In the genomic region with DNA sequence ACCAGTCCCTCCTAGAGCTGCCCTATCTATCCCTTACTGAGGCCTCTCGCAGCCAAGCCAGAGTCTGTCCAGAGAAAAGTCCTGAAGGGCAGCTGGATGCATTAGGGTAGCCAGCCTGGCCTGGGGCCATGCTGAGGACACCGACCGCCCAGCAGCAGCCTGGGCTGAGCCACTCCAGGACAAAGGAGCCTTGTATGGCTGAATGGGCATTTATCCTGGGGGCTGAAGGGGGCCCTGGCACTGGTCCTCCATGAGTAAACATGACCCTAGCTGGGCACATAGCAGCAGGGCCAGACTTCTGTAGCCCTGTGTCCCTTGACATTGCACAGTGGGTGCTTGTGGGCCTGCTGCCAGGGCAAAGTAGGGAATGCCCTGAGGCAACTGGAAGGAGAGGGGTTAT, we compare ENCODE assay signal across 8 mouse cellular contexts. TPM values are rescaled to one million over a fixed set of nuclear protein-coding genes. Genes with fewer than 3 reads are reported as not detected.
DNase-seq lines count a peak whose midpoint lies in the region; ATAC-seq and TF ChIP-seq lines count a peak whose summit lies in the region.
"Had no signal": no experiment of that assay in that cellular context is flagged by ENCODE, and none has a peak within 500 bp of the region (broad histone marks: within the 10 kb centered on the region; RNA-seq: fewer than 3 reads in every experiment).

No protein-coding gene starts in this region.

- H3K9ac ChIP-seq in lung, postnatal 0 days (replicated peaks; ENCODE audit: low read depth), result no peak overlapping the region
- H3K9ac ChIP-seq in forebrain, embryonic 13.5 days, result peak overlapping the region; percentile 26; the same call in 1 of the 2 replicates
- peak overlapping the region; percentile 38; the same call in 1 of the 2 replicates for H3K9ac ChIP-seq in neural tube, embryonic 13.5 days

- no peak for DNase-seq in lung, postnatal 0 days (ENCODE audit: low spot score)
- no peak for DNase-seq in lung, postnatal 36 days
- DNase-seq in left cerebral cortex, adult 18-20 months (ENCODE audit: low spot score in 2 of 2), result peak; percentile 45 to 50
- no peak for DNase-seq in adrenal gland, postnatal 14 days

- 44% methylated on average over 3 of the region's 3 CpGs for WGBS in lung, postnatal 0 days
- WGBS in forebrain, embryonic 13.5 days, result 28% methylated on average over 3 of the region's 3 CpGs
- WGBS in neural tube, embryonic 13.5 days, result 32% methylated on average over 3 of the region's 3 CpGs

- no peak overlapping the region for H3K4me3 ChIP-seq in lung, postnatal 0 days (ENCODE audit: low read depth, low read length)
- no peak overlapping the region for H3K4me3 ChIP-seq in forebrain, embryonic 13.5 days
- no peak overlapping the region for H3K4me3 ChIP-seq in neural tube, embryonic 13.5 days
- H3K4me3 ChIP-seq: heart, adult 2 months had no signal

- 0 out of 2 replicates have a peak, but pooled peaks cover 5% of the 10 kb centered on the region for H3K36me3 ChIP-seq in lung, postnatal 0 days (ENCODE audit: insufficient read depth, low read length)
- peaks cover 37% of the 10 kb centered on the region for H3K36me3 ChIP-seq in forebrain, embryonic 13.5 days (ENCODE audit: poor library complexity, severe bottlenecking)
- peaks cover 14% of the 10 kb centered on the region for H3K36me3 ChIP-seq in neural tube, embryonic 13.5 days

- no peaks in the 10 kb centered on the region for H3K27me3 ChIP-seq in lung, postnatal 0 days (replicated peaks; ENCODE audit: insufficient read depth, low read length)
- no peaks in the 10 kb centered on the region for H3K27me3 ChIP-seq in forebrain, embryonic 13.5 days
- H3K27me3 ChIP-seq in neural tube, embryonic 13.5 days, result no peaks in the 10 kb centered on the region

- no peak for TF ChIP-seq EP300 in lung, postnatal 0 days (IDR thresholded peaks at IDR 0.05)

- peak; percentile 16; the same call in 1 of the 2 replicates for ATAC-seq in lung, postnatal 0 days
- ATAC-seq in forebrain, embryonic 13.5 days, result peak; percentile 63
- ATAC-seq in neural tube, embryonic 13.5 days (ENCODE audit: low read depth), result peak; percentile 70
- ATAC-seq in CD4-positive, CD25-positive, alpha-beta regulatory T cell, adult 4 months, result no peak

- H3K27ac ChIP-seq in lung, postnatal 0 days (ENCODE audit: low read length), result no peak overlapping the region
- H3K27ac ChIP-seq in forebrain, embryonic 13.5 days, result peak overlapping the region; percentile 33; the same call in 1 of the 2 replicates
- H3K27ac ChIP-seq in neural tube, embryonic 13.5 days (replicated peaks), result no peak overlapping the region; the same call in 1 of the 2 replicates
- H3K27ac ChIP-seq: heart, adult 2 months had no signal

- H3K9me3 ChIP-seq in lung, postnatal 0 days (ENCODE audit: low read length), result no peaks in the 10 kb centered on the region
- H3K9me3 ChIP-seq in forebrain, embryonic 13.5 days (replicated peaks), result no peaks in the 10 kb centered on the region
- H3K9me3 ChIP-seq in neural tube, embryonic 13.5 days, result no peaks in the 10 kb centered on the region

- no peak overlapping the region for H3K4me2 ChIP-seq in lung, postnatal 0 days (replicated peaks; ENCODE audit: low read depth, low read length)
- no peak overlapping the region for H3K4me2 ChIP-seq in forebrain, embryonic 13.5 days
- no peak overlapping the region for H3K4me2 ChIP-seq in neural tube, embryonic 13.5 days

- no peak for TF ChIP-seq CTCF in lung, postnatal 0 days (IDR thresholded peaks at IDR 0.05)

- H3K4me1 ChIP-seq in lung, postnatal 0 days (ENCODE audit: insufficient read depth, low read depth, low read length), result no peaks in the 10 kb centered on the region
- peaks cover 13% of the 10 kb centered on the region for H3K4me1 ChIP-seq in forebrain, embryonic 13.5 days
- H3K4me1 ChIP-seq in neural tube, embryonic 13.5 days (replicated peaks), result peaks cover 13% of the 10 kb centered on the region

RNA-seq across cellular contexts. Expression of gene Tmem129, which starts 16.2 kb away (rescaled TPM):
- polyA plus RNA-seq in lung, postnatal 0 days (2015; fragmentation: Nextera tagmentation; extraction: Ambion mirVana), result 22.5 and 25.1 TPM in 2 replicates
- polyA plus RNA-seq in forebrain, embryonic 13.5 days (2015; fragmentation: Nextera tagmentation; extraction: Ambion mirVana), result 33.0 and 37.8 TPM in 2 replicates
- total RNA-seq in left cerebral cortex, adult 18-20 months (2021), result 10 to 100 TPM; 26.8 to 28.0 TPM
- polyA plus RNA-seq in neural tube, embryonic 13.5 days (2015; fragmentation: Nextera tagmentation; extraction: Ambion mirVana), result 24.7 and 27.6 TPM in 2 replicates
- 10 to 100 TPM; 33.7 to 42.9 TPM for polyA plus RNA-seq in CD4-positive, CD25-positive, alpha-beta regulatory T cell, adult 4 months (2017; shearing (Covaris generic))
- total RNA-seq in adrenal gland, postnatal 14 days (2021), result 20.0 and 25.1 TPM in 2 replicates

RNA-seq across cellular contexts. Expression of gene Tacc3, which starts 16.5 kb away (rescaled TPM):
- 12.5 and 14.5 TPM in 2 replicates for polyA plus RNA-seq in lung, postnatal 0 days (2015; fragmentation: Nextera tagmentation; extraction: Ambion mirVana)
- 189 and 190 TPM in 2 replicates for polyA plus RNA-seq in forebrain, embryonic 13.5 days (2015; fragmentation: Nextera tagmentation; extraction: Ambion mirVana)
- total RNA-seq in left cerebral cortex, adult 18-20 months (2021), result 1 to 10 TPM; 4.2 to 6.5 TPM
- 40.7 and 46.3 TPM in 2 replicates for polyA plus RNA-seq in neural tube, embryonic 13.5 days (2015; fragmentation: Nextera tagmentation; extraction: Ambion mirVana)
- 10 to 100 TPM; 18.2 to 32.2 TPM for polyA plus RNA-seq in CD4-positive, CD25-positive, alpha-beta regulatory T cell, adult 4 months (2017; shearing (Covaris generic))
- 16.8 and 23.8 TPM in 2 replicates for total RNA-seq in adrenal gland, postnatal 14 days (2021)

RNA-seq across cellular contexts. Expression of gene Slbp, which starts 22.1 kb away (rescaled TPM):
- polyA plus RNA-seq in lung, postnatal 0 days (2015; fragmentation: Nextera tagmentation; extraction: Ambion mirVana), result 81.2 and 85.6 TPM in 2 replicates
- 222 and 225 TPM in 2 replicates for polyA plus RNA-seq in forebrain, embryonic 13.5 days (2015; fragmentation: Nextera tagmentation; extraction: Ambion mirVana)
- 10 to 100 TPM; 26.1 to 28.3 TPM for total RNA-seq in left cerebral cortex, adult 18-20 months (2021)
- polyA plus RNA-seq in neural tube, embryonic 13.5 days (2015; fragmentation: Nextera tagmentation; extraction: Ambion mirVana), result 113 and 132 TPM in 2 replicates
- 100 to 1,000 TPM; 123 to 141 TPM for polyA plus RNA-seq in CD4-positive, CD25-positive, alpha-beta regulatory T cell, adult 4 months (2017; shearing (Covaris generic))
- total RNA-seq in adrenal gland, postnatal 14 days (2021), result 53.5 and 61.1 TPM in 2 replicates

RNA-seq across cellular contexts. Expression of gene Gm9903, which starts 44.7 kb away (rescaled TPM):
- 0.37 and 0.41 TPM in 2 replicates for polyA plus RNA-seq in lung, postnatal 0 days (2015; fragmentation: Nextera tagmentation; extraction: Ambion mirVana)
- 0.55 and 0.61 TPM in 2 replicates for polyA plus RNA-seq in forebrain, embryonic 13.5 days (2015; fragmentation: Nextera tagmentation; extraction: Ambion mirVana)
- 1 to 10 TPM in 1 of 2 experiments, under 1 TPM in 1; 0.67 to 1.1 TPM for total RNA-seq in left cerebral cortex, adult 18-20 months (2021)
- polyA plus RNA-seq in neural tube, embryonic 13.5 days (2015; fragmentation: Nextera tagmentation; extraction: Ambion mirVana), result 0.71 and 0.95 TPM in 2 replicates
- 1 to 10 TPM in 1 of 2 experiments, not detected in 1; 1.6 TPM for polyA plus RNA-seq in CD4-positive, CD25-positive, alpha-beta regulatory T cell, adult 4 months (2017; shearing (Covaris generic))
- total RNA-seq in adrenal gland, postnatal 14 days (2021), result 0.44 and 0.49 TPM in 2 replicates

RNA-seq across cellular contexts. Expression of gene Fam53a, which starts 45.0 kb away (rescaled TPM):
- polyA plus RNA-seq in lung, postnatal 0 days (2015; fragmentation: Nextera tagmentation; extraction: Ambion mirVana), result 43.9 and 46.1 TPM in 2 replicates
- polyA plus RNA-seq in forebrain, embryonic 13.5 days (2015; fragmentation: Nextera tagmentation; extraction: Ambion mirVana), result 51.0 and 57.7 TPM in 2 replicates
- total RNA-seq in left cerebral cortex, adult 18-20 months (2021), result 10 to 100 TPM; 21.8 to 24.2 TPM
- 28.8 and 31.4 TPM in 2 replicates for polyA plus RNA-seq in neural tube, embryonic 13.5 days (2015; fragmentation: Nextera tagmentation; extraction: Ambion mirVana)
- polyA plus RNA-seq in CD4-positive, CD25-positive, alpha-beta regulatory T cell, adult 4 months (2017; shearing (Covaris generic)), result 10 to 100 TPM; 19.9 to 23.5 TPM
- 26.8 and 27.6 TPM in 2 replicates for total RNA-seq in adrenal gland, postnatal 14 days (2021)

Comparison
In these comparisons a context has a peak if more than half of its experiments do, and no peak if none do; other contexts are left out.
1. DNase-seq: peak in left cerebral cortex, adult 18-20 months (2 of 2); none in lung, postnatal 0 days (single experiment), lung, postnatal 36 days (single experiment) and adrenal gland, postnatal 14 days (single experiment).